Mouse (Mus musculus) embryonic facial prominence, embryonic 13.5 days (tissue): ENCODE measurements around the gene Apela. TPM values are rescaled to one million over a fixed set of nuclear protein-coding genes. Genes with fewer than 3 reads are reported as not detected.
"Not testable (repeated sequence)": the region's sequence is repeated elsewhere in the genome, so short reads cannot be mapped to it uniquely, and the experiment has no call there.

Source experiments
- ATAC-seq: fragments of 200-750 bp; cut with Nextera tagmentation; 2 replicates; pipeline ENCODE4 v1.8.0; 2017; ENCODE audit warnings: low read depth; ENCODE audit not compliant: insufficient number of reproducible peaks, insufficient read depth, low FRiP score, low TSS enrichment
- H3K27ac ChIP-seq: fragments of 300-500 bp; sonication (generic); 2 replicates; pipeline ENCODE4 v1.5.1; 2015; ENCODE audit warnings: moderate library complexity, mild to moderate bottlenecking, inconsistent platforms
- H3K27me3 ChIP-seq: fragments of 300-500 bp; sonication (generic); 2 replicates; pipeline ENCODE4 v1.6.1; 2015; ENCODE audit warnings: mild to moderate bottlenecking, inconsistent platforms
- H3K36me3 ChIP-seq: fragments of 300-500 bp; sonication (generic); 2 replicates; pipeline ENCODE4 v1.6.1; 2015; ENCODE audit warnings: mild to moderate bottlenecking, inconsistent platforms
- H3K4me1 ChIP-seq: fragments of 300-500 bp; sonication (generic); 2 replicates; pipeline ENCODE4 v1.6.1; 2015; ENCODE audit warnings: inconsistent platforms
- H3K4me2 ChIP-seq: fragments of 300-500 bp; sonication (generic); 2 replicates; pipeline ENCODE4 v1.6.1; 2015; ENCODE audit warnings: moderate library complexity, mild to moderate bottlenecking, inconsistent platforms
- H3K4me3 ChIP-seq: fragments of 300-500 bp; sonication (generic); 2 replicates; pipeline ENCODE4 v1.5.1; 2015; ENCODE audit warnings: mild to moderate bottlenecking, inconsistent platforms
- H3K9ac ChIP-seq: fragments of 300-500 bp; sonication (generic); 2 replicates; pipeline ENCODE4 v1.6.1; 2015; ENCODE audit warnings: mild to moderate bottlenecking, inconsistent platforms
- H3K9me3 ChIP-seq: fragments of 300-500 bp; sonication (generic); 2 replicates; pipeline ENCODE4 v1.6.1; 2016; ENCODE audit warnings: inconsistent platforms
- WGBS: fragments of 180-500 bp; shearing (Covaris S2); methylation state at CpG from one replicate; pipeline ENCODE4 v1.1.7; 2015; ENCODE audit warnings: mixed read lengths; 5-methylcytosine and 5-hydroxymethylcytosine counted together
- polyA plus RNA-seq: library from polyadenylated mRNA; unstranded; fragments of >200 nt; fragmentation: Nextera tagmentation; extraction: Ambion mirVana; gene quantifications from 2 replicates; pipeline ENCODE4 v1.2.1, GENCODE M21; 2015

Apela gene
- polyA plus RNA-seq, 1 experiment from 2014 or later: 6.8 TPM

- H3K4me3 ChIP-seq: no peak within 1 kb of the TSS
- 84% methylated on average over 8 of the region's 8 CpGs for WGBS
- 0 out of 2 replicates have a peak, but pooled peaks cover 3% of the 10 kb centered on the region for H3K9me3 ChIP-seq
- H3K9ac ChIP-seq: no peak within 1 kb of the TSS
- ATAC-seq: no peak
- no peak within 1 kb of the TSS for H3K4me2 ChIP-seq
- H3K27me3 ChIP-seq: no peaks in the 10 kb centered on the region
- no peaks in the 10 kb centered on the region for H3K36me3 ChIP-seq
- no peaks in the 10 kb centered on the region for H3K4me1 ChIP-seq
- no peak within 1 kb of the TSS for H3K27ac ChIP-seq
Measured at GRCm38 (mm10) chr8:65018423-65018822, 18.7 kb downstream of the Apela start, which contains the start of the genes Trim61 and Trim60. Gene Trim61, minus strand, starts transcription at chr8:65018523. Gene Trim60, minus strand, starts transcription at chr8:65018584.

- not testable (repeated sequence) for H3K27ac ChIP-seq, ATAC-seq, H3K36me3 ChIP-seq, H3K4me1 ChIP-seq, H3K4me3 ChIP-seq, H3K9ac ChIP-seq, H3K27me3 ChIP-seq, H3K9me3 ChIP-seq, H3K4me2 ChIP-seq
- 75% methylated on average over 6 of the region's 6 CpGs for WGBS
Measured at GRCm38 (mm10) chr8:65007616-65008015, 29.5 kb downstream of the Apela start.

- Histone ChIP-seq H3K9me3 (no peaks in the 10 kb centered on the region), H3K4me1 (no peaks in the 10 kb centered on the region), H3K9ac (no peak overlapping the region), H3K27ac (no peak overlapping the region), H3K4me2 (no peak overlapping the region), H3K36me3 (no peaks in the 10 kb centered on the region), H3K4me3 (no peak overlapping the region), H3K27me3 (no peaks in the 10 kb centered on the region)
- WGBS: 64% methylated on average over 4 of the region's 4 CpGs
- ATAC-seq: no peak
Measured at GRCm38 (mm10) chr8:64998806-64999365, 38.2 kb downstream of the Apela start.

GRCm38 (mm10) chr8:64987731-64988130 is 49.4 kb downstream of the Apela start, which contains the start of gene Trim75:
Gene Trim75, minus strand, starts transcription at chr8:64987831.
- Histone ChIP-seq H3K9ac (no peak within 1 kb of the TSS), H3K27me3 (no peaks in the 10 kb centered on the region), H3K36me3 (no peaks in the 10 kb centered on the region), H3K27ac (no peak within 1 kb of the TSS), H3K9me3 (no peaks in the 10 kb centered on the region), H3K4me1 (no peaks in the 10 kb centered on the region), H3K4me3 (no peak within 1 kb of the TSS), H3K4me2 (no peak within 1 kb of the TSS)
- 84% methylated on average over 4 of the region's 4 CpGs for WGBS
- ATAC-seq: no peak

GRCm38 (mm10) chr8:64983150-64983897 is 53.8 kb downstream of the Apela start:
- Histone ChIP-seq H3K9ac (no peak overlapping the region), H3K4me1 (no peaks in the 10 kb centered on the region), H3K4me2 (no peak overlapping the region), H3K9me3 (no peaks in the 10 kb centered on the region), H3K4me3 (no peak overlapping the region), H3K36me3 (no peaks in the 10 kb centered on the region), H3K27ac (no peak overlapping the region), H3K27me3 (no peaks in the 10 kb centered on the region)
- ATAC-seq: no peak
- WGBS: 78% methylated on average over 20 of the region's 20 CpGs

Other genes with a start within 250 kb of the Apela start
- gene Klhl2, start 187.3 kb downstream of the Apela start, polyA plus RNA-seq: 5.0 and 11.8 TPM in 2 replicates
- gene Tmem192, start 90.2 kb downstream of the Apela start, polyA plus RNA-seq: 22.0 and 24.8 TPM in 2 replicates
- gene Trim75, start 49.5 kb downstream of the Apela start, polyA plus RNA-seq: not detected in 2 replicates
- 0.14 TPM in 1 of 2 replicates, not detected in the other for gene Trim61, start 18.8 kb downstream of the Apela start, polyA plus RNA-seq
- not detected in 2 replicates for gene Trim60, start 18.8 kb downstream of the Apela start, polyA plus RNA-seq
- not detected in 2 replicates for gene Gm10663, start 37.7 kb upstream of the Apela start, polyA plus RNA-seq
- not detected in 2 replicates for gene BC030870, start 92.2 kb upstream of the Apela start, polyA plus RNA-seq